ENCODE assay signal across 8 mouse cellular contexts in the genomic region with DNA sequence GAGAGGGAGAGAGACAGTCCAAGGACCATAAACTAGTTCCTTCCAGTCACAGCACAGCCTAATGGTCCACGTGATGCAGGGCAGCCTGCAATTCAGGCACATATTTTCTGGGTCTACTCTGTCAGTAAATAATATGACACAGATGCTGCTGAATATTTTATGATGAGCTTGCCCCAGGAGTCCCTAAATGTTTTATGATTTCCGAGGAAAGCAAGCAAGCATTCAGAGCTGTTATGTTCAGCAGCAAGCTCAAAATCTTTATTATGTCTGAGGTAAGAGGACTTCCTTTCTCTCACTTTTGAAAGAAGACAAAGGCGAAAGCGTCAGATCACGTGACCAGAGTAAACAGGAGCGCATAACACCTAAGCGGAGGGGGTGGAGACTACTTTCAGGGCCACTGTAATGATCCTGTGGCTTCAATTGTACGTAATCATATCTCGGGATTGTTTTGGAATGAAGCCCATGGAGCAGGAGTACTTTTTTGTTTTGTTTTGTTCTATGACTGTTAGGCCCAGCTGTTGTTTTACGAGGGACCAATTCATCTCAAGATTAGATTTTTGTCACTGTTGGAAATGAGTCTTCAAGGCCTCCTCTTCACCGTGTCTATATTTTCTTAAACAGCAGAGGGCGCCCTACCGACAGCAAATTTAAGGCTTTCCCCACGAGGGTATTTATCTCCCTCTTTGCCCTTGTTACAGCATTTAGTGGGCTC.
DNase-seq lines count a peak whose midpoint lies in the region; ATAC-seq lines count a peak whose summit lies in the region.

No protein-coding gene starts in this region.

- peak overlapping the region; percentile 15; the same call in 1 of the 2 replicates for H3K4me3 ChIP-seq in embryonic facial prominence, embryonic 14.5 days (ENCODE audit: low read depth, low read length)
- H3K4me3 ChIP-seq in hindbrain, embryonic 15.5 days, result no peak overlapping the region
- H3K4me3 ChIP-seq in stomach, embryonic 15.5 days (replicated peaks), result peak overlapping the region; percentile 11; the same call in 1 of the 2 replicates

- no peaks in the 10 kb centered on the region for H3K4me1 ChIP-seq in embryonic facial prominence, embryonic 14.5 days (ENCODE audit: control insufficient read depth, insufficient read depth, low read length)
- H3K4me1 ChIP-seq in hindbrain, embryonic 15.5 days (replicated peaks), result 0 out of 2 replicates have a peak, but pooled peaks cover 9% of the 10 kb centered on the region
- no peaks in the 10 kb centered on the region for H3K4me1 ChIP-seq in stomach, embryonic 15.5 days

- DNase-seq in adrenal gland, adult 2 months, result peak; percentile 8
- no peak for DNase-seq in adrenal gland, postnatal 25 days
- DNase-seq in adipocyte (ENCODE audit: low spot score), result peak; percentile 18
- peak; percentile 85 for DNase-seq in embryonic facial prominence, embryonic 14.5 days (ENCODE audit: low spot score)
- peak; percentile 55 for DNase-seq in layer of hippocampus, adult 9-11 months

- peak overlapping the region; percentile 45 for H3K4me2 ChIP-seq in embryonic facial prominence, embryonic 14.5 days (ENCODE audit: low read depth, low read length)
- peak overlapping the region; percentile 29 for H3K4me2 ChIP-seq in hindbrain, embryonic 15.5 days
- peak overlapping the region; percentile 40 for H3K4me2 ChIP-seq in stomach, embryonic 15.5 days

- no peaks in the 10 kb centered on the region for H3K36me3 ChIP-seq in embryonic facial prominence, embryonic 14.5 days (ENCODE audit: control insufficient read depth, insufficient read depth, low read length)
- H3K36me3 ChIP-seq in hindbrain, embryonic 15.5 days, result no peaks in the 10 kb centered on the region
- H3K36me3 ChIP-seq in stomach, embryonic 15.5 days, result no peaks in the 10 kb centered on the region

- ATAC-seq in embryonic facial prominence, embryonic 14.5 days (ENCODE audit: low read depth), result peak; percentile 81
- ATAC-seq in hindbrain, embryonic 15.5 days (ENCODE audit: low FRiP score, low read depth), result peak; percentile 85
- 0 out of 2 replicates have a peak, but pooled peaks have one; percentile 52 for ATAC-seq in megakaryocyte-erythroid progenitor cell, adult 5-6 weeks (replicated peaks; ENCODE audit: low FRiP score, low TSS enrichment, poor library complexity, severe bottlenecking)
- 0 out of 2 replicates have a peak, but pooled peaks have one; percentile 27 for ATAC-seq in stomach, embryonic 15.5 days (ENCODE audit: insufficient read depth, low FRiP score, low read depth)

- H3K27me3 ChIP-seq in embryonic facial prominence, embryonic 14.5 days (replicated peaks; ENCODE audit: control insufficient read depth, insufficient read depth, low read length), result no peaks in the 10 kb centered on the region
- no peaks in the 10 kb centered on the region for H3K27me3 ChIP-seq in hindbrain, embryonic 15.5 days
- no peaks in the 10 kb centered on the region for H3K27me3 ChIP-seq in stomach, embryonic 15.5 days (replicated peaks)

- peak overlapping the region; percentile 52 for H3K27ac ChIP-seq in embryonic facial prominence, embryonic 14.5 days (replicated peaks; ENCODE audit: low read depth, low read length)
- peak overlapping the region; percentile 58 for H3K27ac ChIP-seq in hindbrain, embryonic 15.5 days (replicated peaks)
- H3K27ac ChIP-seq in stomach, embryonic 15.5 days, result 0 out of 2 replicates have a peak overlapping the region, but pooled peaks have one; percentile 22

- no peaks in the 10 kb centered on the region for H3K9me3 ChIP-seq in embryonic facial prominence, embryonic 14.5 days (ENCODE audit: control insufficient read depth, low read length)
- H3K9me3 ChIP-seq in hindbrain, embryonic 15.5 days, result no peaks in the 10 kb centered on the region
- no peaks in the 10 kb centered on the region for H3K9me3 ChIP-seq in stomach, embryonic 15.5 days

- 20% methylated on average over 14 of the region's 14 CpGs for WGBS in embryonic facial prominence, embryonic 14.5 days
- WGBS in hindbrain, embryonic 15.5 days, result 31% methylated on average over 14 of the region's 14 CpGs
- WGBS in stomach, embryonic 15.5 days, result 23% methylated on average over 14 of the region's 14 CpGs

- H3K9ac ChIP-seq in embryonic facial prominence, embryonic 14.5 days (ENCODE audit: low read depth, low read length), result peak overlapping the region; percentile 23; the same call in 1 of the 2 replicates
- no peak overlapping the region for H3K9ac ChIP-seq in hindbrain, embryonic 15.5 days
- no peak overlapping the region for H3K9ac ChIP-seq in stomach, embryonic 15.5 days

Comparison
In these comparisons a context has a peak if more than half of its experiments do, and no peak if none do; other contexts are left out.
1. ATAC-seq: peak in every context shown above with its lines; median percentile 85 in hindbrain, embryonic 15.5 days; 81 in embryonic facial prominence, embryonic 14.5 days; 52 in megakaryocyte-erythroid progenitor cell, adult 5-6 weeks; 27 in stomach, embryonic 15.5 days.